Mouse (Mus musculus): ENCODE measurements around the gene 1700013F07Rik.

GRCm38 (mm10) chr3:108562777-108563271, 28.9 kb downstream of the 1700013F07Rik start:
- no peak for TF ChIP-seq EP300 (IDR thresholded peaks at IDR 0.05; ENCODE audit: low read depth)
- peak; percentile 24; the same call in 1 of the 2 replicates for TF ChIP-seq CTCF (IDR thresholded peaks at IDR 0.05; ENCODE audit: low read depth)

All from liver, embryonic 14.5 days (tissue).